Mouse (Mus musculus) layer of hippocampus, adult 11-12 months (tissue): ENCODE measurements at regions not wholly inside any gene's neighbourhood (a gene's known extent, or its start where the extent isn't known, plus 50 kb on each side); places are given as distances from the start of the nearest gene placed in this dataset.
A peak's percentile ranks its signal among the peaks of the same experiment; 100 is the strongest.

Experiments
- DNase-seq: peaks from one replicate; pipeline ENCODE4 v3.0.0; 2022; ENCODE audit warnings: low spot score

- DNase-seq, result no peak
These were observed 523.7 kb downstream of the Tbc1d22a start for GRCm38 (mm10) chr15:86737945-86738344.

GRCm38 (mm10) chr15:86738356-86738755 lies 524.1 kb downstream of the Tbc1d22a start:
- no peak for DNase-seq

DNA sequence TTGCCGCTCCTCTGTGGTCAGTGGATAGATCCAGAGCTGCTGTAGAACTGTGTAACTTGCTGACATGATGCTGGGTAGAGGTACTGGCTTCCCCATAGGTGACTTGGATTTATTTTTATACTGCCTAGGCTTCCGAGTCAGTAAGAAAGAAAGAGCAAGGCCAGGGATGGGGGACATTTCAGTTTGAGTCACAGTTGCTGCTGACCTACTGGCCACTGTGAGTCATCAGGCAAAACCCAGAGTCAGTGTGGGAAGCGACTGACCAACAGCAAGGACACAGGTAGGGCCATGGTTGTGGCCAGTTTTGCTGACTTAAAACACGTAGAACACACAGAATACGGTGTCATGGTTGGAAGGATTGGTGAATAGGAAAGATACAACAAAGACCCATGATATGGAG lies 524.5 kb downstream of the Tbc1d22a start:
- no peak for DNase-seq

- DNase-seq, result peak; percentile 37
These were observed 537.3 kb downstream of the Tbc1d22a start for GRCm38 (mm10) chr15:86751436-86752136.

DNA sequence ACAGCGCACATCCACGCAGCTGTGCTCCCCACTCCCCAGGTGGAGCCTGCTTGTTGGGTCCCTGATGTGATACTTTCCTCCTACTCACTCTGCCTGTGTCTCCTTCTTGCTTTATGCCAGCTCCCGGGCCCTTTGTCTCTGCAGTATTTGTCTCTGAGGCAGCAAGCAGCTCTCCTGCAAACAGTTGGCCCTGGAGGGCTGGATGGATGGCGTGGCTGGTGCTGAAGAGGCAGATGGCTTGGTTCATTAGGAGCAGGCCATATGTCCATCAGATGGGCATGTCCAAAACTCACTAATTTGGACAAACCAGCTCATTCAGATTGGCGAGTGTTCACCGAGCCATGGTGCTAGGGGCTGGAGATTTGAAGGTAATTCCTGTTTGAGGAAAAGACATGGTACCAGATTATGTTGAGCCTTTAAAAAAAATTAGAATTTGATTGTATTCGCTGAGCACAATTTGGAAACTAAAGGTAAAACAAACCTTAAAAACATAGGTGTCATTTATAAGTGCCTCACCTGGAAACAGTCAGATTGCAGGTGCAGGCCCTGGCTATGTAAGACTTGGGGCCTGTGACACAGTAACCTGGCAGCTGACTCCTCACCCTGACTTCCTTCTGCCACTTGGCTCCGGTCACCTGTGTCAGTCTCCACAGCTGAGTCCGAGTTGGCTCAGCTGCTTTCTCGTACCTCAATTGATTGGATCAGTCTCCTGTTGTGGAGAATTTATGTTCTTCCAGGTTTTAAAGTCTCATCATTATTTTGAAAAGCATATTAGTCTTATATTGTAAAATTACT lies 549.5 kb downstream of the Tbc1d22a start:
- no peak for DNase-seq

GRCm38 (mm10) chr15:86767623-86768022 lies 553.4 kb downstream of the Tbc1d22a start:
- no peak for DNase-seq

DNA sequence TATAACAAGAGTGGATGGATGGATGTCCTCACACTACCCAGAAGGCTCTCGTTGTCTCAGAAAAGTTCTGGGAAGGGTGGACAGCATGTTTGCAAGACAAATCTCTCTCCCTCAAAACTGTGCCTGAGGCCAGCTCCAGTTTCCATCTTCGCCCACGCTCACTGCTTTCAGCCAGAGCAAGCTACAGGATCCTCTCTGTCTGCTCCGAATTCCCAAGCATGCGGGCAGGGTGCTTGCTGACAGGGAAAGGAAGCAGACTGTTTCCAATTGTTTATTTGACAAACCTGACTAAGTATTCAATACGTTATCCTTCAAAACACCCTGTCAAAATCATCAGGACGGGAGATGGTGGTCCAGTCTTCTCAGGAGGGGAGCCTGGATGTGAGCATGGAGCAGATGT lies 558.8 kb downstream of the Tbc1d22a start:
- no peak for DNase-seq

GRCm38 (mm10) chr15:86777998-86778397 lies 563.7 kb downstream of the Tbc1d22a start:
- no peak for DNase-seq

- DNase-seq, result no peak
These were observed 566.9 kb downstream of the Tbc1d22a start for GRCm38 (mm10) chr15:86781160-86781559.

- DNase-seq, result no peak
These were observed 580.5 kb downstream of the Tbc1d22a start for GRCm38 (mm10) chr15:86794716-86795115.

DNA sequence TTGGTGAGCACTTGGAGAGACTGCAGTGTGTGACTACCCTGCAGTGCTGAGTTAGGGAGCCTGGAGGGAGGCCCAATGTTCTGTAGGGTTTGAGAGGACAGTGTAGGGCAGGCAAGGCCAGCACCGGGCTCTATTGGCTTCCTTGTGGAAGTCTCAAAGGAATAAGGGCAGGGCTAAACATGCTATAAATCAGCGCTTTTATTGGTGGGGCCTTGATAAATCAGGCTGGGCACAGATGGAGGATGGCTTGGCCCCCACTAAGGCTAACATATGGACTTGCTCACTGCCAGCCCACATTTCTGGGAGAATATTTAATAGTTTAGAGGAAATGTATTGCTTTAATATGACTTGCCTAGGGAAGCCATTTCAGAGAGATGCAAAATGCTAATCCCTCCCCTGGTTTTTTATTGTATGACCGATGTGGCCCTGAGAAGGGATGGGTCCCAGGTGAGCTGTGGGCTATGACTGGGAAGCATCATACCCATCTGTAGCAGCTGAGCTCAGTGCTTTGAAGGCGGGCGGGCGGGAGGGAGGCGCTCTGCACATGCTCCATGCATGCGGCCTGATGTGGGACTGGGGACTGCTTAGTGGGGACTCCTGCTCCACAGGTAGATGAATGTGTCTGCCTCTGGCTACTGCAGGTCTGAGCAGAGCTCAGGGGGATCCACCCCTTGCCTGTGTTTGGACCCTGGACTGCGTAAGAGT lies 584.4 kb downstream of the Tbc1d22a start:
- no peak for DNase-seq

DNA sequence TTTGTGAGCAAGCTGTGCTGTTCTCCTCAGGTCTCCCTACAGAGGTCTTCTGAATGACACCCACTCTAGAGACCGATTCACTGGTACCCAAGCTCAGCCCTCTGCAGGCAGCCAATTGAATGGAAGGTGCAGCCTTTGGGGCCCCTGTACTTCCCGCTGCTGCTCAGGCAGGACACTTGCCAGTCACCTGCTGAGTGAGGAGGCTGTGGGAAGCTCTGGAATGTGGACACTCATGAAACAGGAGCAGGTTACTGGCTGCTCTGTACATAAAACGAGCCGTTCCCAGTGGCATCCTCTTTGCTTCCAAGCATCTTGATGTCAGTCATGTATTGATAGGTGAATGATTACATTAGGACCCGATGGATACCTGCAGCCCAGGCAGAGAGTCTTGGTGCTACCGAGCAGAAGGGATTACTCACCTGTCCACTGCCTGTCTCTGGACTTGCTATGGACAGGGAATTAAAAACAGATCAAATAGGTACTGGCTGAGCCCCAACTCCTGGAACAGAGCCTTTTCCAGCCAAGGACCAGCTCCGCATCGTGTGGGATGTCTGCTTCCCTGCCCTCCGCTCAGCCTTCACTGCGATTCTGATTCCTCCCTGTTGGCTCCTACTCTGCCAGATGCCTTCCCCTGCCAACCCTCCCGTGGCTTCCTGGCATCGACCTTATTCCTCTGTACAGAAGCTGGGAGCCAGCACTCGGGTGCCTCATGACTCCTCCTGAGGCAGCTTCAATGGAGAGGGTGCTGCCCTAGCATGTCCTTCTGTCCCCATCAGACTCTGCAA lies 593.2 kb downstream of the Tbc1d22a start:
- no peak for DNase-seq

DNA sequence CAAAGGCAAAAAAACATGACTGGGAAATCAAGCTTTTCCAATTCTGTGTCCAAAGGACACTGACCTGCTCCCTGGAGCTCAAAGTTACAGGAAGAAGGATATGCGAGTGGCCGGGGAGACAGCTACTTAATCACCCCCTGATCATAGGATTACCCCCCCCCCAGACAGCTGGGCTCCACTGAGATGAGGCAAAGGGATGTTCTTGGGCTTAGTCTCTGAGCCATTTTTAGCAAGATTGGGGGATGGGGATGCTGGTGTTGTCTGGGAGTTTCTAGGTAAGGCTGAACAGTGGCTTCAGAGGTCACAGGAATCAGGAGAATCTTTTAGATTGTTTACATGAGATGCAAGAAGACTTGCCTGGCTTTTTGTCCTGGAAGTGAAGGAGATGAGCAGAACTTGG lies 597.6 kb downstream of the Tbc1d22a start:
- DNase-seq, result no peak

- peak; percentile 45 for DNase-seq
These were observed 600.7 kb downstream of the Tbc1d22a start for GRCm38 (mm10) chr15:86814808-86815421.

- DNase-seq, result peak; percentile 33
These were observed 621.7 kb downstream of the Tbc1d22a start for GRCm38 (mm10) chr15:86835996-86836395.

DNA sequence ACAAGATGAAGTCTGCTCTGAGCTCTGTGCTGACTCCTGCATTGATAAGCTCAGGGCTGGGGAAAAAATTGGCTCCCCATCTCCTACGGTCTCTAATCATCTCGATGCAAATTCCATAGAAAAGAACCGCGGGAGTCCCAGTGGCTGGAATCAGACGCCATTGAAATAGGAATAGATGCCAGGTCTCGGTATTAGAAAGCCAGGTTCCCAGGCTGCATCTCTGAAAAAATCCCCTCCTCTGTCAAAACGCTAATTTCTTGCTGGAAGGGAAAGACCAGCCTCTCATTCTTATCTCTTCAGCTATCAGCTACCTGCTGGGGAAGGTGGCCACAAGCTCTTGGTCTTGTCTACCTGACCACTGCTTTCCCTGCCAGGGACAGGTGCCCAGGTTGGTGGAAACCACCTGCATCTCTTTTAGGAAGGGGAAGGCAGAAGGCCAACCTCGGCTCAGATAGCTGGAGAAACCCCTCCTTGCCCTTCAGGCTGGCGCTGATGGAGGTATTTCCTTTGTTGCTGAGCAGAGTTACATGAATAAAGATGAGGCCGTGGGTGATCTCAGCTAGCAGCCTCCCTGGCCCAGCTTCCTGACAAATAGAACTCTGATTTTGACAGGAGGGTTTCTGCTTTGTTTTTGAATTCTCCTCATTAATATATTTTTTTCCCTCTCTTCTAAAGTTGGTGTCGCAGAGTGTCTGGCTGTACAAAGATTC lies 638.1 kb downstream of the Tbc1d22a start:
- DNase-seq, result no peak

DNA sequence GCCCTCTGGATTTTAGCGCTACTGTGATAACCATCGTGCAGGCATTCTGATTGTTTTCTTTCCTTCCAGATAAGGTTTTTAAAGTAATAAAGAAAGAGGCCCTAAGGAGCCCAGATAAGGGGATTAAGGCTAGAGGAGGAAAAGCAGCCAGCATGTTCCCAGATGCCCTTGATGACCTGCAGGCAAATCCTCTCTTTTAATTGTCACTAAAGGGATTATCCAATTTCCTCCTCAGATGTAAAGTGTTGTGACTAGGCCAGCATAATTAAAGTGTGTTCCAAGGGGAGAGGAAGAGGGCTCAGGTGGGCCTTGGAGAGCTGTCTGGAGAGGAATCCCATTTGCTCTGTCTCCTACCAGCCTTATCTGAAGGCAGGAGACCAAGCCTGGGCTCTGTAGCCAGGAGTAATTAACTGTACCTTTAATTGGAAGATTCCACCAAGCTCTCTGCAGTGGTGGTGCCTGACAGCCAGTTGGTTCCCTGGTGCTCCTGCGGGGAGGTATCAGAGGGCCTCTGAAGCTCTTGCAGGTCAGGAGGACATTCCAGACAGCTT lies 644.2 kb downstream of the Tbc1d22a start:
- DNase-seq, result no peak

DNA sequence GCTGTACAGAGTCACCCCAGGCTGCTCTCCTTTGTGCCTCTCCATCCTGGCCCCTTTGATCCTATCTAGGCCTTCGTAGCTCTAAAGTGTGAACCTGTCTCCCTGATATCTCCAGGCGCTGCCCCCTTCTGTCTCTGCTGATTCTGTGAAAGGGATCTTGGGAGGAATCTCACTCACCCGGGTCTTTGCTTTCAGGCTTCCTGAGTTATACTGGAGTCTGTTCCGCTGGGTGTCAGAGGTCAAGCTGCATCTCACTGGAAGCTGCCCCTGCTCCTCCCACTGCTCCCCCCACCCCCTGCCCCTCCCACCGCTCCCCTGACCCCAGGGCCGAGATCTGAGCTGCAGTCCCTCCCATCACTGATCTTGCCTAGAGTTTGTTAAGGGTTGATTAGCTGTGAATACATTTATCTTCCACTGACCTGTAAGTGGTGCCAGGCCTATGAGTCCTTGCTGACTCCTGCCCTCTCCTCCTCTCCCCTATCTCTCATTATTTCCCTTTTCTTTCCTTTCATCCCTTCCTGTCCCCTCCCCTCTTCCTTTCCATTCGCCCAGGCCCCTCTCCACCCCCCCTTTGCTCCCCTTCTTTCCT lies 661.6 kb downstream of the Tbc1d22a start:
- no peak for DNase-seq

DNA sequence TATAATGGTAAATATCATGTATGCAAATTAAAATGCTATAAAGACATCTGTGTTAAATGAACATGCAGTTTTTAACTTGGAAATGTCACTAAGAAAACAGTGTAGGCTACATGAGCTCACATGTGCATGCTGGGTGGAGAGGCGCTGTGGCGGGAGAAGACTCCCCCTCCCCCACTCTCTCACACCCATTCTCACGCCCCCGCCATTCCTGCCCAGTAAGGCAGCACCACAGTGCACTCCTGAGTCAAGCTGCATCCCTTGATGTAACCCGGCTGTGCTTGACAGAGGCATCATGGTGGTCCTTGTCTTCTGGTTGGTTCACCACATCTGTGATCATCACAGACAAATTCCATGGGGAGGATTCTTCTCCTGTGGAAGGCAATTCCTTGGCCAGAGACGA lies 647.1 kb upstream of the Fam19a5 start:
- no peak for DNase-seq

GRCm38 (mm10) chr15:86899961-86900360 lies 644.1 kb upstream of the Fam19a5 start:
- no peak for DNase-seq
